In the genomic region with DNA sequence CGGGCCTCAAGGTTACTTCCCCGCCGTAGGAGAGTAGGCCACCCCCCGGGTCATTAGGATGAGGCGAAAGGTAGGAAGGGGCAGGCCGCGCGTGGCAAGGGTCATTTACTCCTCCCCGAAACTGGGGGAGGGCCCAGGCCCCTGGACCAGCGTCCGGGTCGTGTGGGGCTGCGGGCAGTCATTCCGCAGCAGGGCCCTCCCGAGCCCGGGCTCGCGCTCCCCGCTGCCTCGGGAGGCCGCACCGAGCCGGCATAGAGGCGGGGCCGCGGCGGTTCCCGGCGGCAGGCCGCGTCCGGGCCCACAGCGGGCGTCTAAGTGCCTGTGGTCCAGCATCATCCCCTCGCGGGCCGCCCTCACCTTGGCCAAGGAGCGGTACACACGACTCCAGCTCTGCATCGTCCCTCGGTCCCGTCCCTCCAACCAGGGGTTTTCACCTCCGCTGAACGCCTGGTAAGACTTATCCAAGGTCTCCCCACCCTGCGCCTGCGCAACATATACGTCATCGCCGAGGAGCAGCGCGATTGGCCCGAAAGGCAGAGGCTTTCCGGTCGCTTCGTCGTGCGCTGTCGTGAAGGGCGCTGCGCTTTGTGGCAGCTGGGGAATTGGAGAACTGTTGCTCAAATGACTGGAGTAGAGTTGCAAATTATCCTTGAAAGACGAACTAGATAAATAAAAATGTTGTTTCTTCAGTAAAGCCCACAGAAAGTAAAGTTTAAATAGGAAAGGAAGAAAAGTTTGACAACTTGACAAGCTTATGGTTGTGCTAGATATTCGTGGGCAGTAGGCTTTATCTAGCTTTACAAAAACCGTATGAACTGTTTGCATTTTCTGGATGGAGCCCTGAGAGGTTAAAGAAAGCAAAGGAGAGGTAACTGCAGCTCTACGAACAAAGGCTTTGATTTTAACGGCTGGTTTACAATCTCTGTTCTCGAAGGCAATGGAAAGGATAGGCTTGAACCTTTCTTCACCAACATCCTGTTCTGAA, we compare ENCODE assay signal across 1 mouse cellular context.
A peak's percentile ranks its signal among the peaks of the same experiment; 100 is the strongest.
TF ChIP-seq lines count a peak whose summit lies in the region.

Gene Dld (minus strand): TSS at position 510 of the 985 bp plus-strand sequence.

TF ChIP-seq in CH12.LX, 34 proteins besides CTCF, POLR2A, EP300 and RAD21 (continued from another document):
- 0 out of 2 replicates have a peak, but pooled peaks have one; percentile 24 for TF ChIP-seq MXI1 (IDR thresholded peaks at IDR 0.05; ENCODE audit: low read depth, low read length)
- TF ChIP-seq NRF1 (IDR thresholded peaks at IDR 0.05; ENCODE audit: low read depth, low read length) = peak; percentile 97
- TF ChIP-seq NELFE (IDR thresholded peaks at IDR 0.05; ENCODE audit: low read depth, low read length) = peak; percentile 91
- no peak for TF ChIP-seq ZKSCAN1 (IDR thresholded peaks at IDR 0.05; ENCODE audit: borderline replicate concordance, low read depth, low read length)
- no peak for TF ChIP-seq JUND (conservative IDR thresholded peaks at IDR 0.05; ENCODE audit: low read depth, low read length)
- peak; percentile 70; the same call in 1 of the 2 replicates for TF ChIP-seq POLR2AphosphoS2 (IDR thresholded peaks at IDR 0.05; ENCODE audit: low read depth, low read length)
- TF ChIP-seq ELF1 (IDR thresholded peaks at IDR 0.05; ENCODE audit: low read depth, low read length) = peak; percentile 70
- peak; percentile 73; the same call in 1 of the 2 replicates for TF ChIP-seq UBTF (IDR thresholded peaks at IDR 0.05; ENCODE audit: low read depth, low read length)
- peak; percentile 78 for TF ChIP-seq TCF12 (IDR thresholded peaks at IDR 0.05; ENCODE audit: low read depth, low read length)
- TF ChIP-seq TBP (conservative IDR thresholded peaks at IDR 0.05; ENCODE audit: low read depth, low read length) = peak; percentile 85
